Mouse (Mus musculus): ENCODE results near the gene Sumf2. TPM values are rescaled to one million over a fixed set of nuclear protein-coding genes. Genes with fewer than 3 reads are reported as not detected.

Gene Sumf2
- polyA plus RNA-seq (2014; fragmentation: Illumina TruSeq; extraction: RNeasy Lipid Tissue Mini Kit (QIAGEN cat#74804); ENCODE audit: low replicate concordance): 0.71 TPM

GRCm38 (mm10) chr5:129846752-129847557, at the start of gene Sumf2:
TSS of gene Sumf2 (plus strand) at chr5:129846986.

GRCm38 (mm10) chr5:129886911-129887636, 40.3 kb downstream of the Sumf2 start, which contains the start of gene Chchd2:
TSS of gene Chchd2 (minus strand) at chr5:129887470.

DNA sequence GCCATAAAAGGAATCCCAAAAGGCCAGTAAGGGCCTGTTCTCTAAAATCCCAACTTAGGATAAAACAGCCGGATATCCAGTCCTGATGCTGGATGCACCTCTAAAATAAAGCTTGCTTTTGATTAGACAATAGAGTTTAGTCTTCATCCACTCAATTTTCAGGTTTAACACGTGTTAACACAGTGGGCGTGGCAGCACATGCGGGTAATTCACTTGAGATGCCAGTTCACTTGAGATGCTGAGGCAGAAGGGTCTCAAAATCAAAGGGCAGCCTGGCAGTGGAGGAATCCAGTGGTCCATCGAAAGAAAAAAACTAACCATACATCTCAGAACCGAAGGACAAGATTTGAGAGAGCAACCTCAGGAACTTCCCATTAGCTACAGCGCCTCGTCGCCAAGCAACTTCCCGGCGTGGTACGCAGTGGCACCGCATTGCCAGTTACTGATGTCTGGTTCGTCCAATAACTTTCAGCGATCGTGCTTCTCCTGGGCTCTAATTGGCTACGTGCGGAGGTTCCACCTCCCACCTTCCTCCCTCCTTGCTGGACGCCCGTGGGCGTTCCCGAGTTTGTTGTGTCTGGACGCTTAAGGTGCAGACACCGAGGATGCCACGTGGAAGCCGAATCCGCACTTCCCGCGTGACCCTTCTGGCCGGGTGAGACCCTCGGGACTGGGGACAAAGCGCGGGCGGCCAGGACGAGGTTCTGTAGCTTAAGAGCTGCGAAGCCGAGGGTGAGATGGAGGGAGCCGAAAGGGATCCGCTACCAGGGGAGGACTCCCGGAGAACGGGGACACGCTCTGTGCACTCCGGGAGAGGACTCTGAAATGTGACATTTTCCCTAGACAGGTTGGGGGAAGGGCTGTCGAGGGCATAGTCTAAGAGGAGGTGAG, 48.7 kb downstream of the Sumf2 start, which contains the start of gene Zbed5:
Gene Zbed5 (plus strand): TSS at position 526 of the 891 bp plus-strand sequence.

GRCm38 (mm10) chr5:129898449-129898848, 51.7 kb downstream of the Sumf2 start, which contains the start of gene Phkg1:
TSS of gene Phkg1 (minus strand) at chr5:129898549.

GRCm38 (mm10) chr5:129908242-129908965, 61.6 kb downstream of the Sumf2 start, which contains the start of gene Nupr1l:
TSS of gene Nupr1l (plus strand) at chr5:129908540.

Other genes starting within 250 kb of the Sumf2 start
- gene Zfp11, start 176.9 kb upstream of the Sumf2 start, polyA plus RNA-seq (2014; fragmentation: Illumina TruSeq; extraction: RNeasy Lipid Tissue Mini Kit (QIAGEN cat#74804); ENCODE audit: low replicate concordance): 1.4 TPM
- not detected for gene Sept14, start 138.5 kb upstream of the Sumf2 start, polyA plus RNA-seq (2014; fragmentation: Illumina TruSeq; extraction: RNeasy Lipid Tissue Mini Kit (QIAGEN cat#74804); ENCODE audit: low replicate concordance)
- 45.0 TPM for gene Mrps17, start 131.5 kb upstream of the Sumf2 start, polyA plus RNA-seq (2014; fragmentation: Illumina TruSeq; extraction: RNeasy Lipid Tissue Mini Kit (QIAGEN cat#74804); ENCODE audit: low replicate concordance)
- 28.0 TPM for gene Nipsnap2, start 121.9 kb upstream of the Sumf2 start, polyA plus RNA-seq (2014; fragmentation: Illumina TruSeq; extraction: RNeasy Lipid Tissue Mini Kit (QIAGEN cat#74804); ENCODE audit: low replicate concordance)
- 1.3 TPM for gene Psph, start 59.5 kb upstream of the Sumf2 start, polyA plus RNA-seq (2014; fragmentation: Illumina TruSeq; extraction: RNeasy Lipid Tissue Mini Kit (QIAGEN cat#74804); ENCODE audit: low replicate concordance)
- 598 TPM for gene Chchd2, start 40.5 kb downstream of the Sumf2 start, polyA plus RNA-seq (2014; fragmentation: Illumina TruSeq; extraction: RNeasy Lipid Tissue Mini Kit (QIAGEN cat#74804); ENCODE audit: low replicate concordance)
- 0.52 TPM for gene Zbed5, start 48.7 kb downstream of the Sumf2 start, polyA plus RNA-seq (2014; fragmentation: Illumina TruSeq; extraction: RNeasy Lipid Tissue Mini Kit (QIAGEN cat#74804); ENCODE audit: low replicate concordance)
- gene Phkg1, start 51.6 kb downstream of the Sumf2 start, polyA plus RNA-seq (2014; fragmentation: Illumina TruSeq; extraction: RNeasy Lipid Tissue Mini Kit (QIAGEN cat#74804); ENCODE audit: low replicate concordance): 0.30 TPM
- gene Nupr1l, start 61.6 kb downstream of the Sumf2 start, polyA plus RNA-seq (2014; fragmentation: Illumina TruSeq; extraction: RNeasy Lipid Tissue Mini Kit (QIAGEN cat#74804); ENCODE audit: low replicate concordance): not detected
- gene Vkorc1l1, start 95.0 kb downstream of the Sumf2 start, polyA plus RNA-seq (2014; fragmentation: Illumina TruSeq; extraction: RNeasy Lipid Tissue Mini Kit (QIAGEN cat#74804); ENCODE audit: low replicate concordance): 70.7 TPM
- gene Gusb, start 156.1 kb downstream of the Sumf2 start, polyA plus RNA-seq (2014; fragmentation: Illumina TruSeq; extraction: RNeasy Lipid Tissue Mini Kit (QIAGEN cat#74804); ENCODE audit: low replicate concordance): 9.5 TPM
- gene Asl, start 182.3 kb downstream of the Sumf2 start, polyA plus RNA-seq (2014; fragmentation: Illumina TruSeq; extraction: RNeasy Lipid Tissue Mini Kit (QIAGEN cat#74804); ENCODE audit: low replicate concordance): 2.0 TPM
- gene Crcp, start 182.3 kb downstream of the Sumf2 start, polyA plus RNA-seq (2014; fragmentation: Illumina TruSeq; extraction: RNeasy Lipid Tissue Mini Kit (QIAGEN cat#74804); ENCODE audit: low replicate concordance): 8.9 TPM
- gene Tpst1, start 226.3 kb downstream of the Sumf2 start, polyA plus RNA-seq (2014; fragmentation: Illumina TruSeq; extraction: RNeasy Lipid Tissue Mini Kit (QIAGEN cat#74804); ENCODE audit: low replicate concordance): 6.3 TPM

All from small intestine, adult 10 weeks (tissue).